Mouse (Mus musculus): ENCODE measurements around the gene Rfx2.

GRCm38 (mm10) chr17:56872512-56872911 is 41.7 kb upstream of the Rfx2 start:
- TF ChIP-seq CTCF (conservative IDR thresholded peaks at IDR 0.05; ENCODE audit: low read length) (no peak), NANOG (IDR thresholded peaks at IDR 0.05; ENCODE audit: borderline replicate concordance, low read length) (no peak), POU5F1 (IDR thresholded peaks at IDR 0.05; ENCODE audit: borderline replicate concordance, low read length) (no peak)
